Mouse (Mus musculus): Measurements from ENCODE around the gene Parm1.

DNA sequence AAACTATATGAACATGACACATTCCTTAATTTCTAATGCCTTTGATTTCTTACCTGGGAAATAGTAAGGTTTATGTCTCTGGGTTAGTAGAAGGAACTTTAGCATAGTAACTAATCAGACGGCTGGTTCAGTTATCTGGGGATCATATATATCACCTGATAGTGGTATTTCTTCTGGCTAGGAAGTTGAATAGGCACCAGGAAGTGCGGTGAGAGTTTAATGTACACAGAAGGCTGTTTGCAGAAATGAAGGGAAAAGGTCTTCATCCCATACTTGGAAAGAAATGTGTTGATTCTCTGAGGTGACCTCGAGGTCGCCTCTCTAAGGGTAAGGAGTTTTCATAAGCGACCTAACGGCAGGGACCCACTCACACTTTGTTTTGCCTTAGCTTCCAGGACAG lies 338 bp upstream of the Parm1 start:
- TF ChIP-seq CTCF (IDR thresholded peaks at IDR 0.05; ENCODE audit: low read depth) (no peak), EP300 (IDR thresholded peaks at IDR 0.05; ENCODE audit: low read depth) (no peak)

All from liver, postnatal 0 days (tissue).